Mouse (Mus musculus): Measurements from ENCODE around the gene Cdhr5. TPM values are rescaled to one million over a fixed set of nuclear protein-coding genes. Genes with fewer than 3 reads are reported as not detected.

Cdhr5 gene
- polyA plus RNA-seq, 1 experiment: 2.7 TPM

DNA sequence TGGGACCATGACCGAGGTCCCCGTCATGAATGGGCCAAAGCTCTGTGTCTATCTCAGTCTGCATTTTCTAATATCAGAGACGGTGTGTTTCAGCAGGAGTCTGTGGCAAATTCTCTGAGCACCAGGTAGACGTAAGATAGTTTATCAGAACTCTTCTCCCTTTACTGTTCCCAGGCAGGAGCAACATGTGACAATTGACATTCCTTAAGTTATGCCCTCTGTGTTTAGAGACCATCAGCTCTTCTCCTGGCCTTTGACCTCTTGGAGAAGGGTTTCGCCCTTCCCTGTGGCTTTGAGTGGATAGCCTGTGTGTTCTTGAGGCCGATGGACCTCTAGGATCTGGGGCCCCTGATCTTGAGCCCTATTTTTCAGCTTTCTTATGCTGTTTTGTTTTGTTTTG lies 46.9 kb downstream of the Cdhr5 start:
- Histone ChIP-seq H3K27me3 (ENCODE audit: control insufficient read depth, insufficient read depth, low read length) (no peaks in the 10 kb centered on the region), H3K36me3 (ENCODE audit: control insufficient read depth, insufficient read depth, low read length) (peaks cover 29% of the 10 kb centered on the region), H3K4me3 (ENCODE audit: control insufficient read depth, insufficient read depth, low read length) (peak overlapping the region; percentile 99), H3K27ac (ENCODE audit: control insufficient read depth, insufficient read depth, low read length) (no peak overlapping the region), H3K4me1 (replicated peaks; ENCODE audit: control insufficient read depth, insufficient read depth, low read length) (peaks cover 17% of the 10 kb centered on the region)
- WGBS: 63% methylated on average over 6 of the region's 6 CpGs
- no peak for TF ChIP-seq CTCF (IDR thresholded peaks at IDR 0.05; ENCODE audit: borderline replicate concordance, control insufficient read depth, extremely low read depth, insufficient read depth, low read length, poor library complexity)
- no peak for TF ChIP-seq POLR2A (IDR thresholded peaks at IDR 0.05; ENCODE audit: control insufficient read depth, extremely low read depth, insufficient read depth, low read length, poor library complexity)
- DNase-seq: no peak

DNA sequence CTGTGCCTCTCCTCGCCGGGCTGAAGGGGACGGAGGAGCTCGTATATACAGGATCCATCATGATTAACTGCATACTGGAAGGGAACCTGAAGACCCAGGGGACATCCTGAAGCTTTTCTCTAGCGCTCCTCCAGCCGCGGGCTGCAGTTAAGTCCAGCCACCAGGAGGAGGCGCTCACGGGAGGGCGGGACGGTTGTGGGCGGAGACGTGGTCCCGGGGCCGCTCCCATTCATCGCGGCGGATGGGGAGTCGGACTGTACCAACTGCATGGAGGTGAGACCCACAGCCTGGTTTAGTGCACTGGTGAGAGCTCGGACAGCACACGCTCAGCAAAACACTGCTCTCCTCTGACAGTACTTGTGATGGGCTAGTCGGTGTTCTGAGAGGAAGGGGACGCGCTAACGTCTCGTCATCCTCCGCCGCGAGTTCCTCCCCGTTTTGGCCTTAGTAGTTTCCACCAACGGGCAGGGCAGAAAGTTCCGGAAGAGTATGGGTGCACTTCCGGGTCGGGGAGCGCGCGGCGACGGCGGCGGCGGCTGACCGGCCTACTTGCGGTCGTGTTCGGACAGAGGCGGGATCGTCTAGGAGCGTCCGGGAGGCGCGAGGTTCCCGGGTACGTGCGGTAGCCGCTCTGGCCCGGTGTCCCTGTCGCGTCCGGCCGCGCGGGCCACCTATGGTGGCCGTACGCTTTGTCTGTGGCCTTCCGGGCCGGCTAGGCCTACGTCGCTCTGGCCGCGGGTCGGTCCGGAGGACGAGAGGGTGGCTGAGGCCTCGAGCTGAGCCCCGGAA lies 48.1 kb downstream of the Cdhr5 start, which contains the start of gene Phrf1:
Phrf1 (plus strand) TSS at position 506 of the 789 bp plus-strand sequence.
- Histone ChIP-seq H3K4me3 (ENCODE audit: control insufficient read depth, insufficient read depth, low read length) (peak within 1 kb of the TSS; percentile 99), H3K36me3 (ENCODE audit: control insufficient read depth, insufficient read depth, low read length) (peaks cover 20% of the 10 kb centered on the region), H3K4me1 (replicated peaks; ENCODE audit: control insufficient read depth, insufficient read depth, low read length) (peaks cover 17% of the 10 kb centered on the region), H3K27me3 (ENCODE audit: control insufficient read depth, insufficient read depth, low read length) (no peaks in the 10 kb centered on the region), H3K27ac (ENCODE audit: control insufficient read depth, insufficient read depth, low read length) (peak within 1 kb of the TSS; percentile 67)
- WGBS: under 1% methylated on average over 76 of the region's 76 CpGs
- peak; percentile 92 for DNase-seq
- peak; percentile 96 for TF ChIP-seq CTCF (IDR thresholded peaks at IDR 0.05; ENCODE audit: borderline replicate concordance, control insufficient read depth, extremely low read depth, insufficient read depth, low read length, poor library complexity)
- TF ChIP-seq POLR2A (IDR thresholded peaks at IDR 0.05; ENCODE audit: control insufficient read depth, extremely low read depth, insufficient read depth, low read length, poor library complexity): peak; percentile 57; the same call in 1 of the 2 replicates

DNA sequence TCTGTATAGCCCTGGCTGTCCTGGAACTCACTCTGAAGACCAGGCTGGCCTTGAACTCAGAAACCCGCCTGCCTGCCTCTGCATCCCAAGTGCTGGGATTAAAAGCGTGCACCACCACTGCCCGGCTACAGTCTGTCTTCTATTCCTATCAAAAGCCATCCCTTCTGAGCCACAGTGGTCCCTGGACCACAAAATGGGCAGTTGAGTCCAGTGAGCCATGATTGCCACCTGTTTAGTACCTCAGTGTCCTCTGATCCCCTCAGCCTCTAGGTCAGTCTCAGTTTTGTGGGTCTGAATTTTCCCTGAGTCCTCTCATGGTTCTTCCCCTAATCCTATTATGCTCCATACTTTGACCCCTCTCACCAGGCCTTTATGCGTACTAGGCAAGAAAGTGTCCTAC lies 48.8 kb downstream of the Cdhr5 start:
- TF ChIP-seq POLR2A (IDR thresholded peaks at IDR 0.05; ENCODE audit: control insufficient read depth, extremely low read depth, insufficient read depth, low read length, poor library complexity): no peak
- no peak for TF ChIP-seq CTCF (IDR thresholded peaks at IDR 0.05; ENCODE audit: borderline replicate concordance, control insufficient read depth, extremely low read depth, insufficient read depth, low read length, poor library complexity)
- H3K4me3 ChIP-seq (ENCODE audit: control insufficient read depth, insufficient read depth, low read length): no peak overlapping the region
- no peak for DNase-seq
- H3K4me1 ChIP-seq (replicated peaks; ENCODE audit: control insufficient read depth, insufficient read depth, low read length): peaks cover 17% of the 10 kb centered on the region
- no peaks in the 10 kb centered on the region for H3K27me3 ChIP-seq (ENCODE audit: control insufficient read depth, insufficient read depth, low read length)
- no peak overlapping the region for H3K27ac ChIP-seq (ENCODE audit: control insufficient read depth, insufficient read depth, low read length)
- H3K36me3 ChIP-seq (ENCODE audit: control insufficient read depth, insufficient read depth, low read length): peaks cover 13% of the 10 kb centered on the region
- WGBS: 94% methylated on average over 4 of the region's 4 CpGs

DNA sequence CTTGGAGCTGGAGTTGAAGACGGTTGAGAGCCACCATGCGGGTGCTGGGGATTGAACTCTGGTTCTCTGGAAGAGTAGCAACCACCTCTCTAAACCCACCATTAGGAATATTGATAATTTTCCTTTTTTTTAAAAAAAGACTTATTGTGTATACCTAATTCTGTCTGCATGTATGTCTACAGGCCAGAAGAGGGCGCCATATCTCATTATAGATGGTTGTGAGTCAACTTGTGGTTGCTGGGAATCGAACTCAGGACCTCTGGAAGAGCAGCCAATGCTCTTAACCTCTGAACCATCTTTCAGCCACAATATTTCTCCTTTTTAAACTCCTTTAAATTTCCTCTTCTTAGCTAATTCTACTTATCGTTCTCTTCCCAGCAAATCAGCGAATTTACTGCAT lies 50.1 kb downstream of the Cdhr5 start:
- no peak for DNase-seq
- H3K36me3 ChIP-seq (ENCODE audit: control insufficient read depth, insufficient read depth, low read length): peaks cover under 1% of the 10 kb centered on the region; the same call in 1 of the 2 replicates
- H3K27ac ChIP-seq (ENCODE audit: control insufficient read depth, insufficient read depth, low read length): no peak overlapping the region
- no peak for TF ChIP-seq CTCF (IDR thresholded peaks at IDR 0.05; ENCODE audit: borderline replicate concordance, control insufficient read depth, extremely low read depth, insufficient read depth, low read length, poor library complexity)
- TF ChIP-seq POLR2A (IDR thresholded peaks at IDR 0.05; ENCODE audit: control insufficient read depth, extremely low read depth, insufficient read depth, low read length, poor library complexity): no peak
- peaks cover 26% of the 10 kb centered on the region for H3K4me1 ChIP-seq (replicated peaks; ENCODE audit: control insufficient read depth, insufficient read depth, low read length)
- 93% methylated on average over 6 of the region's 6 CpGs for WGBS
- no peak overlapping the region for H3K4me3 ChIP-seq (ENCODE audit: control insufficient read depth, insufficient read depth, low read length)
- no peaks in the 10 kb centered on the region for H3K27me3 ChIP-seq (ENCODE audit: control insufficient read depth, insufficient read depth, low read length)

DNA sequence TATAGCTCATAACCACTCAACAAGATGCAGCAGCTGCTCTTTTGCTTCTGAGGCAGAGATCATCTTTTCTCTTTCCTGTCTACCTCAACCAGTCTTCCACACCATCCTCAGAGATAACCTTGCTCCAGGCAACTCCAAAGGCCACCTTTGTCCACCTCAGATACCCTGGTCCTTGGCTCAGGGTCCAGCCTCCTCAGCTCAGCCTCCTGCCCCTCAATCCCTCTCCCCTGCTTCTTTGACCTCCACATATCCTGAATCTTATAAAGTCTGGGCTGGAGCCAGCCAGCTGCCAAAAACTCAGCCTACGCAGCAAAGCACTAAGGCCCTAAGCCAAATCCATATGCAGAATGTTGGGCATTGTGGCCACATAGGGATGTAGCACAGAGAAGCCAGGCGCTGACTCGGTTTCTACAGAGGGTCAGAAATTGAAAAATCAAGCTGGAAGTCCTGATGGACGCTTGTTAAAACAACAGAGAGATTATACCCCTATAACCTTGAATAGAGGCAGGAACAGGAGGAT lies 53.8 kb downstream of the Cdhr5 start:
- TF ChIP-seq POLR2A (IDR thresholded peaks at IDR 0.05; ENCODE audit: control insufficient read depth, extremely low read depth, insufficient read depth, low read length, poor library complexity) (no peak), CTCF (IDR thresholded peaks at IDR 0.05; ENCODE audit: borderline replicate concordance, control insufficient read depth, extremely low read depth, insufficient read depth, low read length, poor library complexity) (no peak)
- no peak overlapping the region for H3K27ac ChIP-seq (ENCODE audit: control insufficient read depth, insufficient read depth, low read length)
- H3K36me3 ChIP-seq (ENCODE audit: control insufficient read depth, insufficient read depth, low read length): no peaks in the 10 kb centered on the region
- no peak overlapping the region for H3K4me3 ChIP-seq (ENCODE audit: control insufficient read depth, insufficient read depth, low read length)
- WGBS: 99% methylated on average over 4 of the region's 4 CpGs
- no peak for DNase-seq
- peaks cover 14% of the 10 kb centered on the region for H3K4me1 ChIP-seq (replicated peaks; ENCODE audit: control insufficient read depth, insufficient read depth, low read length)
- H3K27me3 ChIP-seq (ENCODE audit: control insufficient read depth, insufficient read depth, low read length): no peaks in the 10 kb centered on the region

DNA sequence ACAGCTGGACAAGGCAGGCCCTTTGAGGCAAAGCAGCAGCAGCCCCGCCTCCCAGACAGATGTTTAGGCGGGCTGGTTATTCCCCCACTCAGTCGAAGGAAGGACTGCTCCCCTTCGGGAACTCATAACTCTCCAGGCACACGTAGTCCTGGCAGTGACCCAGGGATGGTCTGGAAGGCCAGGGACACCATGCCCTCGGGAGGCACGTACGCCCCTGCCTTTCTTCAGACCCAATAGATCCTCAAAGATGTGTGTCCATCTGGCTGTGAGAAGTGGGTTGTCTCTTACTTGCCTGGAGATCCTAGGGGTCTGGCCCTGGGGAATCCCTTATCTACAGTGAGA lies 54.5 kb downstream of the Cdhr5 start:
- Histone ChIP-seq H3K4me1 (replicated peaks; ENCODE audit: control insufficient read depth, insufficient read depth, low read length) (peaks cover 14% of the 10 kb centered on the region), H3K27me3 (ENCODE audit: control insufficient read depth, insufficient read depth, low read length) (no peaks in the 10 kb centered on the region), H3K36me3 (ENCODE audit: control insufficient read depth, insufficient read depth, low read length) (no peaks in the 10 kb centered on the region), H3K4me3 (ENCODE audit: control insufficient read depth, insufficient read depth, low read length) (peak overlapping the region; percentile 24), H3K27ac (ENCODE audit: control insufficient read depth, insufficient read depth, low read length) (no peak overlapping the region)
- TF ChIP-seq POLR2A (IDR thresholded peaks at IDR 0.05; ENCODE audit: control insufficient read depth, extremely low read depth, insufficient read depth, low read length, poor library complexity): no peak
- no peak for TF ChIP-seq CTCF (IDR thresholded peaks at IDR 0.05; ENCODE audit: borderline replicate concordance, control insufficient read depth, extremely low read depth, insufficient read depth, low read length, poor library complexity)
- DNase-seq: no peak
- 20% methylated on average over 8 of the region's 8 CpGs for WGBS

All from thymus, adult 2 months (tissue).